Mouse (Mus musculus): Measurements from ENCODE around the gene Kcnd3. TPM values are rescaled to one million over a fixed set of nuclear protein-coding genes. Genes with fewer than 3 reads are reported as not detected.

The Kcnd3 gene
- polyA plus RNA-seq, 1 experiment from 2014 or later: 1.1 TPM

DNA sequence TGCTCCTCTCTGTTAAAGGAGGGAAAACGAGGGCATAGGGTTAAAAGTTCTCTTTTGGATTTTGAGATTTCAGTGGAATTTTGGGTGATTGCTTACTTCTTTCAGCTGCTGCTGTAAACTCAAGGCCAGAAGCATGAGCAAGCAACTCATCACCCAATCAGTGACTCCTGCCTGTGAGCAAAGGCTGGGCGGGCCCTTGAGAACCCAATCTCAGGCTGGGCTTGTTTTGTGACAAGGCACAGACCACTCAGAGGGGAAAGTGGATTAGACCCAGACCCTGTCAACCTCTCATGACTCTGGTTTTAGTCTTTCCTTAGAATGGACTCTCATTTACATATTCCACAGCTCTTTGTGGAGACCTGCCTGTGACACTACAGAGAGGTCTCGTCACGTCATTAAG lies 28.7 kb upstream of the Kcnd3 start:
- TF ChIP-seq CTCF (IDR thresholded peaks at IDR 0.05; ENCODE audit: low read depth): no peak
- no peak overlapping the region for H3K27ac ChIP-seq (ENCODE audit: low read depth, low read length)
- H3K4me2 ChIP-seq (replicated peaks; ENCODE audit: low read depth): no peak overlapping the region
- H3K36me3 ChIP-seq (ENCODE audit: control insufficient read depth, insufficient read depth): no peaks in the 10 kb centered on the region
- H3K4me1 ChIP-seq (replicated peaks; ENCODE audit: control insufficient read depth, insufficient read depth, low read length): no peaks in the 10 kb centered on the region
- H3K27me3 ChIP-seq (replicated peaks; ENCODE audit: control insufficient read depth, insufficient read depth, low read length): no peaks in the 10 kb centered on the region
- WGBS: 75% methylated on average over 4 of the region's 4 CpGs
- H3K4me3 ChIP-seq (ENCODE audit: low read depth, low read length): no peak overlapping the region
- H3K9ac ChIP-seq (ENCODE audit: low read depth, low read length): no peak overlapping the region
- H3K9me3 ChIP-seq (ENCODE audit: control insufficient read depth): 0 out of 2 replicates have a peak, but pooled peaks cover 4% of the 10 kb centered on the region
- ATAC-seq: no peak

DNA sequence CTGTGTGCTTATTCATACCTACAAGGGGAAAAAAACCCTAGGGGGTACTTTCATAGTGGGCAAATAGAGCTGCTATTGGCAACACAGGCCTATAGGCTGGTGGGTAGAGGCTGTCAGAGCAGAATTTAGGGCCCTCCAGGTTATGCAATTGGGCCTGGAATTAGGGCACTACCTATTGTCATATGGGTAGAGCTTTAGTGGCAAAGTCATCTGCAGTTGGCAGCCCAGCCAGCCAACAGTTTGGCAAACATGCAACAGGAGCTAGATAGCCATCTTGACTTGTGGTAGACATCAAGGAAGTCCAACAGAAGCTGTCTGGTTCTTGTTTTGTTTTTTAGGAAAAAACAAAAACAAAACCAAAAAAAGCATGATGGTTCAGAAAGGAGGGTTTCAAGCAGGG lies 23.5 kb upstream of the Kcnd3 start:
- H3K4me3 ChIP-seq (ENCODE audit: low read depth, low read length): no peak overlapping the region
- no peak overlapping the region for H3K27ac ChIP-seq (ENCODE audit: low read depth, low read length)
- no peaks in the 10 kb centered on the region for H3K9me3 ChIP-seq (ENCODE audit: control insufficient read depth)
- no peaks in the 10 kb centered on the region for H3K27me3 ChIP-seq (replicated peaks; ENCODE audit: control insufficient read depth, insufficient read depth, low read length)
- H3K4me2 ChIP-seq (replicated peaks; ENCODE audit: low read depth): no peak overlapping the region
- H3K9ac ChIP-seq (ENCODE audit: low read depth, low read length): no peak overlapping the region
- no peaks in the 10 kb centered on the region for H3K36me3 ChIP-seq (ENCODE audit: control insufficient read depth, insufficient read depth)
- H3K4me1 ChIP-seq (replicated peaks; ENCODE audit: control insufficient read depth, insufficient read depth, low read length): no peaks in the 10 kb centered on the region
- TF ChIP-seq CTCF (IDR thresholded peaks at IDR 0.05; ENCODE audit: low read depth): no peak
- no peak for ATAC-seq

DNA sequence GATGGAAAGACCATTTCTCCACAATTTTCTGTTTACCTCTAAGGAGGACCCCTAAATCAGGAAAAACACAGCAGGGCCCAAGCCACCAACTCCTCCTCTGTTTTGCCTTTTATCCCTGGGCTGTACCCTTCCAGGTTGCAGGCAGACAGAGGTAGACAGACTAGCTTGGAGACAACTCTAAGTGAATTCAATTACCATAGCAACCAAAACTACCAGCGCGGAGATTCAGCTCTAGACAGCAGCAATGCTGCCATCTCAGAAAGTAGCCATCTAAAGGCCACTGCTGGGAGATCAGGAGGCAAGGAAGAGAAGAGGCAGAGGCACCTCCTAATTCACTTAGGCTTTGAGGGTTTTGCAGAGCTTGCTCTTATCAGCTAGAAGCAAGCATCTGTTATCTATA lies 15.7 kb upstream of the Kcnd3 start:
- WGBS: 61% methylated on average over 2 of the region's 2 CpGs
- no peak overlapping the region for H3K27ac ChIP-seq (ENCODE audit: low read depth, low read length)
- H3K4me1 ChIP-seq (replicated peaks; ENCODE audit: control insufficient read depth, insufficient read depth, low read length): no peaks in the 10 kb centered on the region
- no peak overlapping the region for H3K9ac ChIP-seq (ENCODE audit: low read depth, low read length)
- H3K36me3 ChIP-seq (ENCODE audit: control insufficient read depth, insufficient read depth): no peaks in the 10 kb centered on the region
- H3K4me3 ChIP-seq (ENCODE audit: low read depth, low read length): no peak overlapping the region
- ATAC-seq: no peak
- no peaks in the 10 kb centered on the region for H3K27me3 ChIP-seq (replicated peaks; ENCODE audit: control insufficient read depth, insufficient read depth, low read length)
- H3K9me3 ChIP-seq (ENCODE audit: control insufficient read depth): no peaks in the 10 kb centered on the region
- TF ChIP-seq CTCF (IDR thresholded peaks at IDR 0.05; ENCODE audit: low read depth): no peak
- no peak overlapping the region for H3K4me2 ChIP-seq (replicated peaks; ENCODE audit: low read depth)

DNA sequence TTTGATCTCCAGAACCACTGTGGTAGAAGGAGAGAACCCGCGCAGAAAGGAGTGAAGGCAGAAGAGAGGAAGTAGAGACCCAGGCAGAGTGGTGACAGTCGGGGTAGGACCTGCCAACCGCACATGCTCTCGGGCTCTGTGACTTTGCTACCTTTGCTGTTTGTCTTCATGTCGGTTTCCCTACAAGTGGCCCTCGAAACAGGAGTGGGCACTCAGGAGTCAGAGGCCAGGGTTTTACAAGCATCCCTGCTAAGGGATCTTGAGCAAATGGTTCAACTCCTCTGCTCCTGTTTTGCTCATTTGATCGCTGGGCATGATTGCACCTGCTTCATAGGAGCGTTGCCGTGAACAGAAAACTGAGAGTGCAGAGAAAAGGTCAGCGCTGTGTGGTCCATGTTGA lies 15.2 kb upstream of the Kcnd3 start:
- Histone ChIP-seq H3K4me1 (replicated peaks; ENCODE audit: control insufficient read depth, insufficient read depth, low read length) (no peaks in the 10 kb centered on the region), H3K9ac (ENCODE audit: low read depth, low read length) (no peak overlapping the region)
- ATAC-seq: no peak

DNA sequence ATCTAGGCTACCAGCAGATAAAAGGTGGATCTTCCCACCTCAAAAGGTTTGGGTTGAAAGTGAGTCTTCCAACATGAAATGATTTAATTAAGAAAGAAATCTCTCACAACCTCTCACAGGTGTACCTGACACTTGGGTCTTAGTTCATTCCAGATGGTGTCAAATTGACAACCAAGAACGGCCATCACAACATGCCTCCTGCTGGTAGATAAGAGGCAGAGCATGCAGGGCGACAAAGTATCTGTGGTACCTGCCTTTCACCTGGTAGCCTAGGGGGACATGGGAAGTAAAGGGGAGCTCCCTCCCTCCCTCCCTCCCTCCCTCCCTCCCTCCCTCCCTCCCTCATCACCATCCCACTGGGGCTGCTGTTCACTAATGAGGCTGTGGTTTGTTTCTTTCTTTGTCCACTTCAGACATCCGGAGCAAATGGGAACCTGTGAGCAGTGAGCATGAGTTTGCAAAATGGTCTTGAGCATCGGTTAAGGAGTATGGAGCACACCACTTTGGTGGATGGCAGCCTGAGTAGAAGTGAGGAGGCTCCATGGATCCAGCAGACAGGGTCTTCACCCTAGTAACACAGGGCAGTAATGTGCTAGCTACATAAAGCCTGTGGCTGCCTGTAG lies 11.1 kb upstream of the Kcnd3 start:
- ATAC-seq: no peak
- Histone ChIP-seq H3K36me3 (ENCODE audit: control insufficient read depth, insufficient read depth) (no peaks in the 10 kb centered on the region), H3K4me1 (replicated peaks; ENCODE audit: control insufficient read depth, insufficient read depth, low read length) (no peaks in the 10 kb centered on the region), H3K9me3 (ENCODE audit: control insufficient read depth) (no peaks in the 10 kb centered on the region), H3K27me3 (replicated peaks; ENCODE audit: control insufficient read depth, insufficient read depth, low read length) (no peaks in the 10 kb centered on the region), H3K27ac (ENCODE audit: low read depth, low read length) (no peak overlapping the region), H3K4me2 (replicated peaks; ENCODE audit: low read depth) (no peak overlapping the region), H3K9ac (ENCODE audit: low read depth, low read length) (no peak overlapping the region), H3K4me3 (ENCODE audit: low read depth, low read length) (no peak overlapping the region)
- WGBS: 60% methylated on average over 4 of the region's 4 CpGs
- 0 out of 2 replicates have a peak, but pooled peaks have one; percentile 23 for TF ChIP-seq CTCF (IDR thresholded peaks at IDR 0.05; ENCODE audit: low read depth)

More for the DNA sequence above, 15.2 kb upstream of the Kcnd3 start:
- Histone ChIP-seq H3K27me3 (replicated peaks; ENCODE audit: control insufficient read depth, insufficient read depth, low read length) (no peaks in the 10 kb centered on the region), H3K4me3 (ENCODE audit: low read depth, low read length) (no peak overlapping the region), H3K9me3 (ENCODE audit: control insufficient read depth) (no peaks in the 10 kb centered on the region), H3K27ac (ENCODE audit: low read depth, low read length) (no peak overlapping the region), H3K4me2 (replicated peaks; ENCODE audit: low read depth) (no peak overlapping the region), H3K36me3 (ENCODE audit: control insufficient read depth, insufficient read depth) (no peaks in the 10 kb centered on the region)
- WGBS: 87% methylated on average over 11 of the region's 11 CpGs
- no peak for TF ChIP-seq CTCF (IDR thresholded peaks at IDR 0.05; ENCODE audit: low read depth)

DNA sequence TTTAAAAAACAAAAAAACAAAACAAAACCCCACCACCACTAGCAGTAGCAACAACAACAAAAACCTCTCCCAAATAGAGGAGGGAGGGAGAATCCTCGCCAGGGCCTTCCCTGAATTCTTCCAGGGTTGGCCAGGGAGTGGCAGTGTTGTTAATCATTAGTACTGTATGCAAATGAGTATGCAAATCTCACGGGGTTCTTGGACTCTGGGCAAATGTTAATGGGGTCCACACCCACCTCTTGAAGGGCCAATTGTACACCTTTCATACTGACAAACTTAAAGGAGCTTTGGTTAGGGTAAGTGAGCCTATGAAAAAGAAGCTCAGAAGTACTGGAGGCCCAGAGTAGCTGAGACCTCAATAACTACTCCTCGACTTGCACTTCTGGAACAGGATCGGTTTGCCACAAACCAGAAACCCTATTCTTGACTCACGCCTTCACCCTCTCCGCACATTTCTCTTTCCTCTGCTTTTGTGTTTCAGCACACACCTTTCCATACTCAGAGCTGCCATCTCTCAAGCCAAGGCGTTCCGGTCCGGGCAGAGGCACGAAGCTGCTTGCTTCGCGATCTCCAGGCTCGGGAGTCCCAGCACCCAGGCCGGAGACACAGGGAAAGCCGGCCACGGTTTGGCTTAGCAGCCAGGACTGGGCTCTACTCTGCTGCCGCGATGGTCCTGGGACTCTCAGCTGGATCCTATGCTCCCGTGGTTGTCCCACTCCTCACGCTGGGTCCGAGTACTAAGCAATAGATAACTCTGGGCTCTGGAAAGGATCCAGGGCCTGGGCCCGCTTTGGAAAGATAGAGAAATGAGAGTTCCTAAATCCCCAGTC lies 1.3 kb upstream of the Kcnd3 start:
- no peaks in the 10 kb centered on the region for H3K36me3 ChIP-seq (ENCODE audit: control insufficient read depth, insufficient read depth)
- TF ChIP-seq CTCF (IDR thresholded peaks at IDR 0.05; ENCODE audit: low read depth): peak; percentile 48
- ATAC-seq: no peak
- 2% methylated on average over 22 of the region's 22 CpGs for WGBS
- H3K27ac ChIP-seq (ENCODE audit: low read depth, low read length): no peak overlapping the region
- peaks cover 4% of the 10 kb centered on the region; the same call in 1 of the 2 replicates for H3K4me1 ChIP-seq (replicated peaks; ENCODE audit: control insufficient read depth, insufficient read depth, low read length)
- no peaks in the 10 kb centered on the region for H3K9me3 ChIP-seq (ENCODE audit: control insufficient read depth)
- H3K4me3 ChIP-seq (ENCODE audit: low read depth, low read length): peak overlapping the region; percentile 62
- no peak overlapping the region for H3K9ac ChIP-seq (ENCODE audit: low read depth, low read length)
- peaks cover 42% of the 10 kb centered on the region for H3K27me3 ChIP-seq (replicated peaks; ENCODE audit: control insufficient read depth, insufficient read depth, low read length)
- peak overlapping the region; percentile 97 for H3K4me2 ChIP-seq (replicated peaks; ENCODE audit: low read depth)

All from intestine, postnatal 0 days (tissue).